Comparison of ENCODE assay signal across 15 mouse cellular contexts in genomic region chr14:78276395-78276930, GRCm38 (mm10). TPM values are rescaled to one million over a fixed set of nuclear protein-coding genes. Genes with fewer than 3 reads are reported as not detected.
DNase-seq lines count a peak whose midpoint lies in the region; ATAC-seq and TF ChIP-seq lines count a peak whose summit lies in the region.
"Had no signal": no experiment of that assay in that cellular context is flagged by ENCODE, and none has a peak within 500 bp of the region (broad histone marks: within the 10 kb centered on the region; RNA-seq: fewer than 3 reads in every experiment).

No protein-coding gene starts in this region.

- intact Hi-C loops in left cerebral cortex, postnatal 4 days (cut with DNase I), result no loop called here
- intact Hi-C loops in gastrocnemius, adult 2 months (cut with DNase I), result no loop called here

- peak; percentile 34 for DNase-seq in left cerebral cortex, adult 11 months (ENCODE audit: low spot score)
- DNase-seq in left cerebral cortex, postnatal 4 days, result no peak
- DNase-seq in frontal cortex, postnatal 36 days (ENCODE audit: low spot score in 2 of 2), result peak; percentile 44 to 46
- no peak for DNase-seq in gastrocnemius, adult 2 months
- DNase-seq: cerebellum, adult 9-10 months; heart, adult 18-20 months; kidney, postnatal 10 days; liver had no signal

- no peak for TF ChIP-seq EP300 in ES-Bruce4 (IDR thresholded peaks at IDR 0.05; ENCODE audit: insufficient read depth, low read depth, low read length)

- H3K79me2 ChIP-seq in myocyte (ENCODE audit: control insufficient read depth, insufficient read depth), result no peaks in the 10 kb centered on the region

- H3K4me1 ChIP-seq in ES-Bruce4 (ENCODE audit: control insufficient read depth, insufficient read depth, low read length), result no peaks in the 10 kb centered on the region

- H3ac ChIP-seq in myocyte (ENCODE audit: control insufficient read depth, insufficient read length), result no peak overlapping the region

- peak overlapping the region; percentile 73 for H3K4me2 ChIP-seq in myocyte (ENCODE audit: low read depth)

- no peak for TF ChIP-seq CTCF in ES-Bruce4 (IDR thresholded peaks at IDR 0.05; ENCODE audit: low read depth, low read length)
- TF ChIP-seq CTCF in gastrocnemius, adult 2 months (IDR thresholded peaks at IDR 0.05), result no peak

- H3K9ac ChIP-seq in ES-Bruce4 (ENCODE audit: low read depth, poor library complexity, severe bottlenecking), result 0 out of 2 replicates have a peak overlapping the region, but pooled peaks have one; percentile 16

- H3K27ac ChIP-seq in ES-Bruce4 (ENCODE audit: insufficient read depth, low read length), result no peak overlapping the region
- no peak overlapping the region for H3K27ac ChIP-seq in gastrocnemius, adult 2 months

- H3K36me3 ChIP-seq in ES-Bruce4 (ENCODE audit: control insufficient read depth, insufficient read depth, low read length, poor library complexity, severe bottlenecking) (no peaks in the 10 kb centered on the region), myocyte (ENCODE audit: control insufficient read depth, insufficient read depth) (no peaks in the 10 kb centered on the region)

- H3K4me3 ChIP-seq in ES-Bruce4 (ENCODE audit: low read depth, low read length), result peak overlapping the region; percentile 4; the same call in 1 of the 2 replicates
- H3K4me3 ChIP-seq in myocyte, result no peak overlapping the region
- no peak overlapping the region for H3K4me3 ChIP-seq in gastrocnemius, adult 2 months
- H3K4me3 ChIP-seq: erythroblast, embryonic 14.5 days had no signal

- TF ChIP-seq POLR2A in ES-Bruce4 (IDR thresholded peaks at IDR 0.05; ENCODE audit: insufficient read depth, low read length) (no peak), myocyte (IDR thresholded peaks at IDR 0.05; ENCODE audit: insufficient read length, low read depth) (no peak)

- no peaks in the 10 kb centered on the region for H3K9me3 ChIP-seq in ES-Bruce4 (replicated peaks; ENCODE audit: control insufficient read depth, insufficient read depth, low read length, poor library complexity, severe bottlenecking)

- no peak for ATAC-seq in activated CD4-positive, CD25-positive, alpha-beta regulatory T cell, adult 4 months
- ATAC-seq: hindbrain, embryonic 16.5 days; lung, postnatal 0 days had no signal

- H3K27me3 ChIP-seq in ES-Bruce4 (ENCODE audit: control insufficient read depth, insufficient read depth, low read length, poor library complexity, severe bottlenecking) (no peaks in the 10 kb centered on the region), myocyte (ENCODE audit: control insufficient read depth, insufficient read depth, insufficient read length) (no peaks in the 10 kb centered on the region)

TF ChIP-seq in myocyte, 11 proteins besides CTCF, POLR2A, EP300 and RAD21:
- no peak for TF ChIP-seq SRF (IDR thresholded peaks at IDR 0.05; ENCODE audit: control insufficient read depth, insufficient read length, low read depth)
- peak in 1 of 3 experiments; percentile 29 for TF ChIP-seq MYOD1 (IDR thresholded peaks at IDR 0.05; ENCODE audit: control insufficient read depth in 1 of 3, insufficient read length in 2 of 3, low read depth in 2 of 3)
- no peak for TF ChIP-seq CEBPB (IDR thresholded peaks at IDR 0.05; ENCODE audit: insufficient read depth, poor library complexity, severe bottlenecking)

RNA-seq across cellular contexts. Expression of gene Tnfsf11, which starts 31.4 kb away (rescaled TPM):
- total RNA-seq in left cerebral cortex, postnatal 4 days (2021), result not detected
- polyA plus RNA-seq in ES-Bruce4 (2011; ENCODE audit: insufficient read depth, insufficient read length, low read depth, missing spikeins), result 0.36 and 0.40 TPM in 2 replicates
- 0.18 TPM for polyA plus RNA-seq in myocyte (2012; fragmentation: generic; extraction: Trizol)
- polyA plus RNA-seq in activated CD4-positive, CD25-positive, alpha-beta regulatory T cell, adult 4 months (2017; shearing (Covaris generic)), result 10 to 100 TPM; 10.7 to 12.4 TPM
- total RNA-seq in gastrocnemius, adult 2 months (2021), result not detected
- total RNA-seq: layer of hippocampus, postnatal 25 days had no signal
- polyA plus RNA-seq: erythroblast, embryonic 14.5 days; hindbrain, embryonic 16.5 days had no signal

Comparison
In these comparisons a context has a peak if more than half of its experiments do, and no peak if none do; other contexts are left out.
1. DNase-seq: peak in left cerebral cortex, adult 11 months (single experiment) and frontal cortex, postnatal 36 days (2 of 2); none in left cerebral cortex, postnatal 4 days (single experiment) and gastrocnemius, adult 2 months (single experiment).